Mouse (Mus musculus) cortical plate, adult 2 months (tissue): Measurements from ENCODE around the gene Il17rc. TPM values are rescaled to one million over a fixed set of nuclear protein-coding genes. Genes with fewer than 3 reads are reported as not detected.

Experiments
- H3K27ac ChIP-seq: fragments of 200-500 bp; 2 replicates; pipeline ENCODE4 v1.5.1; 2012; ENCODE audit warnings: low read length, control low read depth, inconsistent platforms; ENCODE audit not compliant: insufficient read depth
- H3K4me1 ChIP-seq: fragments of 200-500 bp; 2 replicates; pipeline ENCODE4 v1.6.1; 2011; ENCODE audit warnings: low read length; ENCODE audit not compliant: control insufficient read depth, insufficient read depth
- H3K4me3 ChIP-seq: fragments of 200-500 bp; 2 replicates; pipeline ENCODE4 v1.5.1; 2011; ENCODE audit warnings: mild to moderate bottlenecking, low read length, control low read depth; ENCODE audit not compliant: insufficient read depth
- CTCF ChIP-seq: fragments of 200-500 bp; IDR thresholded peaks from 2 replicates; pipeline ENCODE4 v1.5.1; 2011; ENCODE audit warnings: mild to moderate bottlenecking, control low read depth, low read length; ENCODE audit not compliant: insufficient read depth; ENCODE audit errors: extremely low read depth
- POLR2A ChIP-seq: fragments of 200-500 bp; IDR thresholded peaks from 2 replicates; pipeline ENCODE4 v1.6.1; 2011; ENCODE audit warnings: mild to moderate bottlenecking, low read length, control low read depth; ENCODE audit not compliant: insufficient read depth; ENCODE audit errors: extremely low read depth
- polyA plus RNA-seq: library from polyadenylated mRNA; depleted of rRNA; stranded (reverse); fragments of >200 nt; gene quantifications from 2 replicates; pipeline ENCODE4 v1.2.3, GENCODE M21; 2012

The Il17rc gene
- polyA plus RNA-seq, 1 experiment: 6.9 TPM

DNA sequence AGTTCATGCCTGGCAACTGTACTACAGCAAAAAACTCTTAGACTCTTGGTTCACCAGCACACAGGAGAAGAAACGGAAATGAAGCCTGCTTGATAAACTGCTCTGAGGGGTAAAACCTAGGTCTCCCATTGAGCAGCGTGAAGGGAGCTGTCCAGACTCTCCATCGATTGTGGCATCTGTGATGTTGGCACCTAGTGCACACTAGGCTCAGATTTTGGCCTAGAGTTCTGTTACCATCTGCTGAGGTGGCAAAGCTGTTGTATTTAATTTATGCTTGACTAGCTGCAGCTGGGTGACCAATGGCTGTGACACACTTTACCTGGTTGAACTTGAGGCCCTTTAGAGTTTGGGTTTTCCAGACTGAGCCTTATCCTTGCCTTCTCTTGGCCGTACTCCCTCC lies 23.6 kb upstream of the Il17rc start:
- no peak for TF ChIP-seq CTCF
- no peak for TF ChIP-seq POLR2A
- H3K4me1 ChIP-seq: peaks cover 2% of the 10 kb centered on the region; the same call in 1 of the 2 replicates
- H3K27ac ChIP-seq: no peak overlapping the region
- H3K4me3 ChIP-seq: no peak overlapping the region

DNA sequence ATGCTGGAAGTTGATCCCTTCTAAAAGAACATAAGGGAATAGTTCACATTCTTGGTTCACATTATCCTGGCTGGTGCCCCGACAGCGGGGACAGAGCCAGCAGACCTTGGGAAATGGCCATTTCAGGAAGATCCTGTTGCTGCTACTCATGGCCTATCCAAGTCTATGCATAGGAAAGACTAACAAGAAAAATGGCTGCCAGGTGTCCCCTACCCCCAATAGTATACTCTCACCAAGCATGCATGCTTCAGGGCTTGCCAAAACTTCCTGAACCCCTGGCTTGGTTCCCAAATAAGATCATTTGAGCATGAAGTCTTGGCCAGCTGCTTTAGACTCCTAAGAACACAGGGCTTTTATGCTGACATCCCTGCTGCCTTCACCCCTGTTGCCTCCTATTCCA lies 19.4 kb upstream of the Il17rc start:
- TF ChIP-seq POLR2A (no peak), CTCF (no peak)
- Histone ChIP-seq H3K4me1 (no peaks in the 10 kb centered on the region), H3K27ac (no peak overlapping the region), H3K4me3 (no peak overlapping the region)

DNA sequence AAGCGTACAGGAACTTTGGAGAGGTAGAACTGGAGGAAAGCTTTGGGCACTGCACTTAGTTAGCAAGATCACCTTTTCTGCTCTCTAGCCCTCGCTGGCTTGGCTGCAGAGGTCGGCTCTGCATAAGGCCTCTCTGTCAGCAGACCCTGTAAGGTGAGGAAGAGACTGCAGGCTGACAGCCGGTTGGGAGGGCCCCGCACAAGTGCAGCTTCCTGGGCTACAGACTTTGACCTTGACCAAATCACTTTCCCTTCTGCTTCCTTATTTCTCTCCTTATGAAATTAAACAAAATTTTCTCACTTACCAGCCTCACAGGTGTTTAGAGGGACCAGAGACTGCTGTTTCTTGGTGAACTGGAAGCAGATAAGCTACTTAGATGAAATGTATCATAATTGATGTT lies 16.2 kb upstream of the Il17rc start:
- Histone ChIP-seq H3K4me1 (no peaks in the 10 kb centered on the region), H3K27ac (no peak overlapping the region), H3K4me3 (no peak overlapping the region)
- no peak for TF ChIP-seq CTCF
- TF ChIP-seq POLR2A: no peak

DNA sequence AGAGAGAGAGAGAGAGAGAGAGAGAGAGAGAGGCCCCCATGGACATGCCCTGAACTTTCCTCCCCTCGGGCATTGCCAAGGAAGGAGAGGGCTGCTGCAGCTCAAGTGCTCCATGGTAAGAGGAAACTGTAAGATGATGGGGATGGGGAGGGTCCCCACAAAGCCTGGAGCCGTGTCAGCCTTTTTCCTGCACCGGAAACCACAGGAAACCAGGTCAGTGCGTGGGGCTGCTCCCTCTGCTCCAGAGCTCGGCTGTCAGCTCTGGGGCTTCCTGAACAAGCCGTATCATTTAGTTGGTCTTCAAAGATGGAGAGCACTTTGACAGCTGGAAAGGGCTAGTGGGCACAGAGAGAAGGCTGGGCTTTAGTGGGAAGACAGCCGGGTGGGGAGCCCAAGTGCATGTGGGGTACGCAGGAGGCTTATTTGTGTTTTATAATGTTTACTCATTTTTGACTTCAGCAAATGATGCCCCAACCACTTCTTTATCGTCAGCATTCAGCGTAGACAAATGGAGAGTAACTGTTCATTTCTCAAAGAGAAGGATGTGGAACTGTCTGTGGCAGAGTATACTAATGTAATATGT lies 13.2 kb upstream of the Il17rc start, which contains the start of gene Il17re:
TSS of gene Il17re (plus strand) at position 533 of the 583 bp plus-strand sequence.
- no peak within 1 kb of the TSS for H3K4me3 ChIP-seq
- no peak for TF ChIP-seq CTCF
- no peak for TF ChIP-seq POLR2A
- H3K4me1 ChIP-seq: no peaks in the 10 kb centered on the region
- H3K27ac ChIP-seq: no peak within 1 kb of the TSS

DNA sequence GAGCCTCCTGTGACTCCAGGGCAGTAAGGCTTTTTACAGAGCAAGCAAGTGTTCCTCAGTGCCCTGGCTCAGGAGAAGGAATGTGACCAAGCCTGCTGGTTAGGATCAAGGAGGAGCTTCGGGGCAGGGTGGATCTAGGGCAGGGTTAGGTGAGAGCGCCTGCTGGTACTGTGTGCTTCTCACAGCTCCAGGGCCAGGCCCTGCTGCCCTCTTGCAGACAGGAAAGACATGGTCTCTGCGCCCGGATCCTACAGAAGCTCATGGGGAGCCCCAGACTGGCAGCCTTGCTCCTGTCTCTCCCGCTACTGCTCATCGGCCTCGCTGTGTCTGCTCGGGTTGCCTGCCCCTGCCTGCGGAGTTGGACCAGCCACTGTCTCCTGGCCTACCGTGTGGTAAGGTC lies 12.6 kb upstream of the Il17rc start:
- H3K27ac ChIP-seq: no peak overlapping the region

DNA sequence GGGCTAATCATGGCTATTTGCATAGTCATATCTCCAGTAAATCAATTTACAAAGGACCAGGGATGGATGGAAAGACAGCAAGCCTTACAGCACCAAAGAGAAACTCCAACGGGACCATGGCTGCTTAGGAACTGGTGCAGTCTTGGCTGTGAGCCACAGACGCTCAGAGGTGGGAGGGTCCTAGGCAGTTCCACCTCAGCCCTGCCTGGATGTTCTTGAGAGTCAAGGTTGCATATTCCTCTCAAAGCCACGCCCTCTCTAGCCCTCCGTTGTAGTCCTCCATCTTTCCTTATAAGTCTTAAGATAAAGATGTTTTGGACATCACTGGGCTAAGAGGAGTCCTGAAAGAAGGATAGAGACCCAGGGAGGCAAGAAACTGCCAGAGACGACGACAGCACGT lies 7.2 kb upstream of the Il17rc start:
- TF ChIP-seq CTCF (no peak), POLR2A (no peak)
- no peaks in the 10 kb centered on the region for H3K4me1 ChIP-seq
- H3K27ac ChIP-seq: no peak overlapping the region
- no peak overlapping the region for H3K4me3 ChIP-seq

More for the DNA sequence above, 12.6 kb upstream of the Il17rc start:
- no peaks in the 10 kb centered on the region for H3K4me1 ChIP-seq
- no peak overlapping the region for H3K4me3 ChIP-seq
- TF ChIP-seq CTCF (no peak), POLR2A (no peak)

DNA sequence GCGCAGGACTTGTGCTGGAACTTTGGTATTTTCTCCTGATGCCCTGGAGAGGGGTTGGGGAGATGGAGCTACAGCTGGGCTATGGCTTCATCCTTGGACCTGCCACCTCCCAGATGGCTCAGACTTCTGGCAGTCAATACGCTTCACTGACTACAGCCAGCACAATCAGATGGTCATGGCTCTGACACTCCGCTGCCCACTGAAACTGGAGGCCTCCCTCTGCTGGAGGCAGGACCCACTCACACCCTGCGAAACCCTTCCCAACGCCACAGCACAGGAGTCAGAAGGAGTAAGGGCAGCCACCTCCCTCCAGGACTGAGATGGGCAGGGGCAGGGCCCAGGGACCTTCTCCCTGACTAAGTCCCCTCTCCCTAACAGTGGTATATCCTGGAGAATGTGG lies 5.6 kb upstream of the Il17rc start:
- TF ChIP-seq CTCF (no peak), POLR2A (no peak)
- Histone ChIP-seq H3K4me3 (no peak overlapping the region), H3K27ac (no peak overlapping the region), H3K4me1 (no peaks in the 10 kb centered on the region)

DNA sequence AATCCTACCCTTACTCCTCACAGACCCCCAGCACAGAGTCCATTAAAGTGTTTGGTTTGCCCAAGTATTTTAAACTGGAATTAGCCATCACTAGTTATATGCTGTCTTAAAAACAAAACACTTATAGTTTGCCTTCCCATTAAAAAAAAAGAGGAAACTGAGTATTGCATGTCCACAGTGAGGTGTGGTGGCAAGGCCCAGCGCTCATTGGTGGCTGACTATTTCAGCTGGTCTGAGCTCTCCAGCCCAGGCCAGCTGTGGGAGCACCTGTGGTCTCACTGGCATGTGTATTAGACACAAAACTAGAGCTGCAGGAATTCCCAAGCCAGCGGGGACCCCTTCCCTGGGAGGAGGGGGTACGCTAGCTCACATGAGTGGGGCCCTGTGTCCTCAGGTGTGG lies 2.7 kb upstream of the Il17rc start:
- H3K4me1 ChIP-seq: no peaks in the 10 kb centered on the region
- TF ChIP-seq POLR2A (no peak), CTCF (no peak)

DNA sequence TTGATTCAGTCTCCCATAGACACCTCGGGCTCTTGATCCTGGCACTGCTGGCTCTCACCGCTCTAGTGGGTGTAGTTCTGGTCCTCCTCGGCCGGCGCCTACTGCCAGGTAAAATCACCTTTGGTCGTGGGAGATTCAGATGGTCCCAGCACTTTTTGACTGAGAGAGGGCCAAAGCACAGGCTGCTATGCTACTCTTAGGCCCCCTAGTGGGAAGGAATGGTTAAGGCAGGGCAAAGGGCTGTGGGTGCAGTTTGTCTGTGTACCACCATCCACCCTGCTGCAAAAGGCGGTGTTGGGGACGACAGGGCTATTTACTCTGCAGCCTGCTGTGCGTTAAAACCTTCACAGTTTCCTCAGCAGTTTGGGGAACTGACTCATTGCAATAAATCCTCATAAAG lies 2.2 kb upstream of the Il17rc start:
- Histone ChIP-seq H3K27ac (no peak overlapping the region), H3K4me1 (no peaks in the 10 kb centered on the region), H3K4me3 (peak overlapping the region; percentile 28)
- TF ChIP-seq POLR2A (no peak), CTCF (peak; percentile 78)

More for the DNA sequence above, 2.7 kb upstream of the Il17rc start:
- no peak overlapping the region for H3K4me3 ChIP-seq
- H3K27ac ChIP-seq: no peak overlapping the region

DNA sequence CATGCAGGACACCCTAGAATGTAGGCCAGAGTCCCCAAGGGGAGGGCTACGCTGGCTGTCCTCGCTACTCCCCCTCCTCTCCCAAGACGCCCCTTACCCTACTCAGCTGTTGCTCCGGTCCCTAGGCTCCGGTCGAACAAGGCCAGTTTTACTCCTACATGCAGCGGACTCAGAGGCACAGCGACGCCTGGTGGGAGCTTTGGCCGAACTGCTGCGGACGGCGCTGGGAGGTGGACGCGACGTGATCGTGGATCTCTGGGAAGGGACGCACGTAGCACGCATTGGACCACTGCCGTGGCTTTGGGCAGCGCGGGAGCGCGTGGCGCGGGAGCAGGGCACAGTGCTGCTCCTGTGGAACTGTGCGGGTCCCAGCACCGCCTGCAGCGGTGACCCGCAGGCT lies 1.8 kb upstream of the Il17rc start:
- no peak overlapping the region for H3K27ac ChIP-seq

More for the DNA sequence above, 1.8 kb upstream of the Il17rc start:
- Histone ChIP-seq H3K4me1 (no peaks in the 10 kb centered on the region), H3K4me3 (peak overlapping the region; percentile 28)
- TF ChIP-seq CTCF: peak; percentile 68
- TF ChIP-seq POLR2A: peak; percentile 55; the same call in 1 of the 2 replicates
